Mouse (Mus musculus): ENCODE data around the gene 2310061N02Rik. TPM values are rescaled to one million over a fixed set of nuclear protein-coding genes. Genes with fewer than 3 reads are reported as not detected.
"Not testable (repeated sequence)": the region's sequence is repeated elsewhere in the genome, so short reads cannot be mapped to it uniquely, and the experiment has no call there.

2310061N02Rik gene
- polyA plus RNA-seq (2015; fragmentation: Nextera tagmentation; extraction: Ambion mirVana), result not detected in 2 replicates

- no peak for ATAC-seq (ENCODE audit: low FRiP score, low TSS enrichment)
- Histone ChIP-seq H3K9me3 (ENCODE audit: low read length) (no peaks in the 10 kb centered on the region), H3K4me1 (ENCODE audit: insufficient read depth, low read length) (no peaks in the 10 kb centered on the region), H3K36me3 (ENCODE audit: insufficient read depth, low read length) (no peaks in the 10 kb centered on the region), H3K27me3 (ENCODE audit: insufficient read depth, low read length) (no peaks in the 10 kb centered on the region), H3K9ac (replicated peaks; ENCODE audit: low read length) (no peak within 1 kb of the TSS), H3K27ac (ENCODE audit: low read length) (no peak within 1 kb of the TSS), H3K4me2 (replicated peaks; ENCODE audit: low read depth, low read length) (no peak within 1 kb of the TSS), H3K4me3 (ENCODE audit: low read length) (no peak within 1 kb of the TSS)
- 89% methylated on average over 10 of the region's 10 CpGs for WGBS
Observed at GRCm38 (mm10) chr16:88707496-88708012, at the start of gene 2310061N02Rik. Gene 2310061N02Rik, minus strand, starts transcription at chr16:88707962.

GRCm38 (mm10) chr16:88751535-88751934, 43.8 kb upstream of the 2310061N02Rik start, which contains the start of gene Krtap13:
Gene Krtap13, minus strand, starts transcription at chr16:88751635.
- not testable (repeated sequence) for H3K4me1 ChIP-seq (ENCODE audit: insufficient read depth, low read length); ATAC-seq (ENCODE audit: low FRiP score, low TSS enrichment); H3K36me3 ChIP-seq (ENCODE audit: insufficient read depth, low read length); H3K4me2 ChIP-seq (replicated peaks; ENCODE audit: low read depth, low read length); H3K27ac ChIP-seq (ENCODE audit: low read length); H3K4me3 ChIP-seq (ENCODE audit: low read length); H3K9me3 ChIP-seq (ENCODE audit: low read length); H3K9ac ChIP-seq (replicated peaks; ENCODE audit: low read length); H3K27me3 ChIP-seq (ENCODE audit: insufficient read depth, low read length)
- 93% methylated on average over 3 of the region's 3 CpGs for WGBS

GRCm38 (mm10) chr16:88747943-88748342, 40.2 kb upstream of the 2310061N02Rik start:
- no peaks in the 10 kb centered on the region for H3K9me3 ChIP-seq (ENCODE audit: low read length)
- 54% methylated on average over 4 of the region's 4 CpGs for WGBS
- ATAC-seq (ENCODE audit: low FRiP score, low TSS enrichment), result no peak

GRCm38 (mm10) chr16:88744750-88745340, 37.1 kb upstream of the 2310061N02Rik start:
- 60% methylated on average over 4 of the region's 4 CpGs for WGBS
- Histone ChIP-seq H3K4me2 (replicated peaks; ENCODE audit: low read depth, low read length) (no peak overlapping the region), H3K9me3 (ENCODE audit: low read length) (no peaks in the 10 kb centered on the region), H3K4me3 (ENCODE audit: low read length) (no peak overlapping the region), H3K4me1 (ENCODE audit: insufficient read depth, low read length) (no peaks in the 10 kb centered on the region), H3K36me3 (ENCODE audit: insufficient read depth, low read length) (no peaks in the 10 kb centered on the region), H3K27me3 (ENCODE audit: insufficient read depth, low read length) (no peaks in the 10 kb centered on the region), H3K9ac (replicated peaks; ENCODE audit: low read length) (no peak overlapping the region), H3K27ac (ENCODE audit: low read length) (no peak overlapping the region)
- no peak; the same call in 1 of the 2 replicates for ATAC-seq (ENCODE audit: low FRiP score, low TSS enrichment)

More at GRCm38 (mm10) chr16:88747943-88748342, 40.2 kb upstream of the 2310061N02Rik start:
- no peak overlapping the region for H3K27ac ChIP-seq (ENCODE audit: low read length)
- no peaks in the 10 kb centered on the region for H3K36me3 ChIP-seq (ENCODE audit: insufficient read depth, low read length)
- H3K27me3 ChIP-seq (ENCODE audit: insufficient read depth, low read length), result no peaks in the 10 kb centered on the region
- H3K4me2 ChIP-seq (replicated peaks; ENCODE audit: low read depth, low read length), result no peak overlapping the region
- H3K4me1 ChIP-seq (ENCODE audit: insufficient read depth, low read length), result no peaks in the 10 kb centered on the region
- no peak overlapping the region for H3K9ac ChIP-seq (replicated peaks; ENCODE audit: low read length)
- no peak overlapping the region for H3K4me3 ChIP-seq (ENCODE audit: low read length)

GRCm38 (mm10) chr16:88735391-88735790, 27.6 kb upstream of the 2310061N02Rik start:
- WGBS, result 75% methylated on average over 2 of the region's 2 CpGs
- no peak overlapping the region for H3K9ac ChIP-seq (replicated peaks; ENCODE audit: low read length)
- H3K36me3 ChIP-seq (ENCODE audit: insufficient read depth, low read length), result no peaks in the 10 kb centered on the region
- H3K27ac ChIP-seq (ENCODE audit: low read length), result no peak overlapping the region
- no peaks in the 10 kb centered on the region for H3K4me1 ChIP-seq (ENCODE audit: insufficient read depth, low read length)
- no peaks in the 10 kb centered on the region for H3K9me3 ChIP-seq (ENCODE audit: low read length)
- no peak overlapping the region for H3K4me3 ChIP-seq (ENCODE audit: low read length)
- H3K27me3 ChIP-seq (ENCODE audit: insufficient read depth, low read length), result no peaks in the 10 kb centered on the region
- H3K4me2 ChIP-seq (replicated peaks; ENCODE audit: low read depth, low read length), result no peak overlapping the region
- no peak for ATAC-seq (ENCODE audit: low FRiP score, low TSS enrichment)

- Histone ChIP-seq H3K9me3 (ENCODE audit: low read length) (no peaks in the 10 kb centered on the region), H3K27ac (ENCODE audit: low read length) (no peak within 1 kb of the TSS), H3K4me1 (ENCODE audit: insufficient read depth, low read length) (no peaks in the 10 kb centered on the region), H3K36me3 (ENCODE audit: insufficient read depth, low read length) (no peaks in the 10 kb centered on the region), H3K4me2 (replicated peaks; ENCODE audit: low read depth, low read length) (no peak within 1 kb of the TSS), H3K4me3 (ENCODE audit: low read length) (no peak within 1 kb of the TSS), H3K9ac (replicated peaks; ENCODE audit: low read length) (no peak within 1 kb of the TSS), H3K27me3 (ENCODE audit: insufficient read depth, low read length) (no peaks in the 10 kb centered on the region)
- WGBS, result 73% methylated on average over 4 of the region's 4 CpGs
- no peak for ATAC-seq (ENCODE audit: low FRiP score, low TSS enrichment)
Observed at GRCm38 (mm10) chr16:88728812-88729275, 21.1 kb upstream of the 2310061N02Rik start, which contains the start of gene Krtap13-1. Gene Krtap13-1, plus strand, starts transcription at chr16:88728862.

- H3K36me3 ChIP-seq (ENCODE audit: insufficient read depth, low read length), result no peaks in the 10 kb centered on the region
- H3K27ac ChIP-seq (ENCODE audit: low read length), result no peak overlapping the region
- no peak overlapping the region for H3K4me3 ChIP-seq (ENCODE audit: low read length)
- H3K9me3 ChIP-seq (ENCODE audit: low read length), result no peaks in the 10 kb centered on the region; the same call in 1 of the 2 replicates
- no peak overlapping the region for H3K9ac ChIP-seq (replicated peaks; ENCODE audit: low read length)
- no peaks in the 10 kb centered on the region for H3K4me1 ChIP-seq (ENCODE audit: insufficient read depth, low read length)
- no peak overlapping the region for H3K4me2 ChIP-seq (replicated peaks; ENCODE audit: low read depth, low read length)
- 43% methylated on average over 1 of the region's 1 CpGs for WGBS
- no peak for ATAC-seq (ENCODE audit: low FRiP score, low TSS enrichment)
- H3K27me3 ChIP-seq (ENCODE audit: insufficient read depth, low read length), result no peaks in the 10 kb centered on the region
Observed at GRCm38 (mm10) chr16:88720031-88720430, 12.3 kb upstream of the 2310061N02Rik start.

- no peak overlapping the region for H3K4me3 ChIP-seq (ENCODE audit: low read length)
- H3K4me2 ChIP-seq (replicated peaks; ENCODE audit: low read depth, low read length), result no peak overlapping the region
- H3K36me3 ChIP-seq (ENCODE audit: insufficient read depth, low read length), result no peaks in the 10 kb centered on the region
- H3K9me3 ChIP-seq (ENCODE audit: low read length), result no peaks in the 10 kb centered on the region; the same call in 1 of the 2 replicates
- H3K27me3 ChIP-seq (ENCODE audit: insufficient read depth, low read length), result no peaks in the 10 kb centered on the region
- no peaks in the 10 kb centered on the region for H3K4me1 ChIP-seq (ENCODE audit: insufficient read depth, low read length)
- no peak overlapping the region for H3K9ac ChIP-seq (replicated peaks; ENCODE audit: low read length)
- no peak for ATAC-seq (ENCODE audit: low FRiP score, low TSS enrichment)
- no peak overlapping the region for H3K27ac ChIP-seq (ENCODE audit: low read length)
Observed at GRCm38 (mm10) chr16:88716549-88716948, 8.8 kb upstream of the 2310061N02Rik start.

GRCm38 (mm10) chr16:88711245-88711644, 3.5 kb upstream of the 2310061N02Rik start:
- no peak overlapping the region for H3K9ac ChIP-seq (replicated peaks; ENCODE audit: low read length)
- no peaks in the 10 kb centered on the region for H3K27me3 ChIP-seq (ENCODE audit: insufficient read depth, low read length)
- no peak overlapping the region for H3K27ac ChIP-seq (ENCODE audit: low read length)
- 81% methylated on average over 6 of the region's 6 CpGs for WGBS
- no peaks in the 10 kb centered on the region for H3K4me1 ChIP-seq (ENCODE audit: insufficient read depth, low read length)
- no peak for ATAC-seq (ENCODE audit: low FRiP score, low TSS enrichment)
- H3K36me3 ChIP-seq (ENCODE audit: insufficient read depth, low read length), result no peaks in the 10 kb centered on the region
- no peak overlapping the region for H3K4me2 ChIP-seq (replicated peaks; ENCODE audit: low read depth, low read length)
- H3K9me3 ChIP-seq (ENCODE audit: low read length), result no peaks in the 10 kb centered on the region
- H3K4me3 ChIP-seq (ENCODE audit: low read length), result no peak overlapping the region

GRCm38 (mm10) chr16:88710757-88711156, 3.0 kb upstream of the 2310061N02Rik start:
- no peak overlapping the region for H3K4me3 ChIP-seq (ENCODE audit: low read length)
- WGBS, result 66% methylated on average over 4 of the region's 4 CpGs
- no peak overlapping the region for H3K4me2 ChIP-seq (replicated peaks; ENCODE audit: low read depth, low read length)
- H3K27me3 ChIP-seq (ENCODE audit: insufficient read depth, low read length), result no peaks in the 10 kb centered on the region
- H3K27ac ChIP-seq (ENCODE audit: low read length), result no peak overlapping the region
- no peak overlapping the region for H3K9ac ChIP-seq (replicated peaks; ENCODE audit: low read length)
- H3K36me3 ChIP-seq (ENCODE audit: insufficient read depth, low read length), result no peaks in the 10 kb centered on the region
- H3K9me3 ChIP-seq (ENCODE audit: low read length), result no peaks in the 10 kb centered on the region
- H3K4me1 ChIP-seq (ENCODE audit: insufficient read depth, low read length), result no peaks in the 10 kb centered on the region
- no peak for ATAC-seq (ENCODE audit: low FRiP score, low TSS enrichment)
